Mouse (Mus musculus) cerebellum, adult 11-12 months (tissue): ENCODE results near the gene Ube2o.
A peak's percentile ranks its signal among the peaks of the same experiment; 100 is the strongest.

ENCODE experiments used
- DNase-seq: peaks from one replicate; pipeline ENCODE4 v3.0.0; 2022

The Ube2o gene

DNA sequence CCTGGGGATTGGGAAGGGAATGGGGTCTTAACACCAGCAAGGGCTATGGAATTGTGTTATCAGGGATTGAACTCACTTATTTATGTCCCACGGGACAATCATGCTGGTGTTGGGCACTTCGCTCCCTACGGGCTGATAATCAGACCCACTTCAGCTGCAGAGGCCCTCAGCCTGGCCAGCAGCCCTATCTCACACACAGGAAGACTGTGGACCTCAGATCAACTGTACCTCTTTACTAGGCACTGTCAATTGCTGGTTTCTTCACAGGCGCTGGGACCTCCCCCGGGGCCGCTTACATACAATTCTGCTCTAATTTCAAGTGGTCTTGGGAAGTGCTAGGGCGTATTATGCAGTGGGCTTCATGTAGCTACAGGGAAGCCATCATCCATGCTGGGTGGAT is 44.6 kb downstream of the Ube2o start:
- DNase-seq, result no peak

GRCm38 (mm10) chr11:116534154-116534865 is 46.9 kb downstream of the Ube2o start:
- peak; percentile 61 for DNase-seq

GRCm38 (mm10) chr11:116533341-116534153 is 47.7 kb downstream of the Ube2o start:
- DNase-seq, result no peak

- DNase-seq, result no peak
Observed at GRCm38 (mm10) chr11:116532810-116533338, 48.4 kb downstream of the Ube2o start.

DNA sequence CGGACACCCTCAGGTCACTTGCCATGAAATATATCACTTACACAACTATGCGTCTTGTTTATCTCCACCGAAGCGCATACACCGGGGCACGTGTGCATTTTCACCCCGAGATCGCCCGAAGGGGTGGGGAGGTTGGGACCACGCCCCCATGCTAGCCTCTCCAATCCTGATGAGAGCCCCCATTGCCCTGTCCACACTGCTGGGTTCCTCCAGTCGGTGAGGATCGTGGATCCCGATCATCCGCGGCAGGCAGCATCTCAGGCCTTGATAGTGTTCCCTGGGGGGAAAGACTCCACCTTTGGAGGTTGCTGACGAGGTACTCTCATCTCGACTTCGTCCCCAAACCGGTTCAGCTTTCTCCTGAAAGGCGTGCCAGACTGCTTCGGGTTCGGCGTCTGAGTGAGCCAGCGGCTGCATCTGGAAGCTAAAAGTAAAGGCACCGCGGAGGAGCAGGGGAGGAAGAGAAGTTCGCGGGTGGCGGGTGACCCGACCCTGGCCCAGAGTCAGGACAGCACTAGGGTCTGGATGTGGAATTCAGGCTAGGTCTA is 48.9 kb downstream of the Ube2o start:
- DNase-seq, result no peak

- no peak for DNase-seq
Observed at GRCm38 (mm10) chr11:116531371-116532191, 49.7 kb downstream of the Ube2o start.

GRCm38 (mm10) chr11:116530187-116531147 is 50.8 kb downstream of the Ube2o start, which contains the start of gene Sphk1:
Gene Sphk1, plus strand, starts transcription at chr11:116530925.
- no peak for DNase-seq

DNA sequence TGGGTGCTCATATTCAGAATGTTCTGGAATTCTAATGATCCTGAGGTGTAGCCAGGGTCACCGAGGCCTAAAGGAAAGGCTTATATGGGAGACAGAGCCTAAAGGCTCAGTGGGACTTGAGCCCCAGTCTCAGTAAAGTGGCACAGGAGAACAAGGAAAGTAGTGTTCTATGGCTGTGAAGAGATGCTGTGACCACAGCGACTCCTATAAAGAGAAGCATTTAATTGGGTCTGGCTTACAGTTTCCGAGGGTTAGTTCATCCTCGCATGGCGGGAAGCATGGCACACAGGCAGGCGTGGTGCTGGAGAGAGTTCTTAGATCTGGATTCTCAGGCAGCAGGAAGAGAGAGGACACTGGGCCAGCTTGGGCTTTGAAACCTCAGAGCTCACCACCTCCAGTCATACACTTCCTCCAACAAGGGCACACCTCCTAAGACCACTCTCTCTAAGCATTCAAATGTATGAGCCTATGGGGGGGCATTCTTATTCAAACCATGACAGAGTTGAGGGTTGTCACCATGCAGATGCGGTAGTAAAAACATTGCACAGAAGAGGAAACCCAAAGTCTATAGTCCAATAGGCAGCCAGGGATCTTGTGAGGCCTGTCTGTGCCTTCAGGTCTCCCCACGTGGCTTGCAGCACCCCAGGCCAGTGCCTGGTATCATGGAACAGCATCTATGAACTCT is 52.5 kb downstream of the Ube2o start:
- no peak for DNase-seq

- no peak for DNase-seq
Observed at GRCm38 (mm10) chr11:116523699-116524189, 57.5 kb downstream of the Ube2o start.

- DNase-seq, result no peak
Observed at GRCm38 (mm10) chr11:116522886-116523698, 58.2 kb downstream of the Ube2o start.

GRCm38 (mm10) chr11:116522046-116522445 is 59.2 kb downstream of the Ube2o start:
- DNase-seq, result no peak

GRCm38 (mm10) chr11:116521143-116521542 is 60.1 kb downstream of the Ube2o start:
- no peak for DNase-seq

GRCm38 (mm10) chr11:116518482-116518881 is 62.8 kb downstream of the Ube2o start:
- DNase-seq, result no peak

GRCm38 (mm10) chr11:116515330-116516020 is 65.8 kb downstream of the Ube2o start:
- peak; percentile 81 for DNase-seq

- DNase-seq, result no peak
Observed at GRCm38 (mm10) chr11:116513531-116514038, 67.7 kb downstream of the Ube2o start.

DNA sequence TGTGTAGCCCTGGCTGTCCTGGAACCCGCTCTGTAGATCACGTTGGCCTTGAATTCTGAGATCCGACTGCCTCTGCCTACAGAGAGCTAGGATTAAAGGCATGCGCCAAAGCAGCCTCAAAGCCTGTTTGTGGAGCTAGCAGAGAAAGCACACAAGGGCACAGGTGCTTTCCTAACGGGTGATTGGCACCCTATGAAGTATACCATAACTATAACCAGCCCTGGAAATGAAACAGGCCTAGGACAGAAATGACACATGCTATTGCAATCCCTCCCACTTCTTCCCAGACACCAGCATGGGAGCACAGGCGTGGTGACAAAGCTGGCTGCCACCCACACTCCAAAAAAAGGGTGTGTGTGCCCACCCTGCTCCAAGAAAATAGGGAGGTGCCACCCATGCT is 68.3 kb downstream of the Ube2o start:
- no peak for DNase-seq

DNA sequence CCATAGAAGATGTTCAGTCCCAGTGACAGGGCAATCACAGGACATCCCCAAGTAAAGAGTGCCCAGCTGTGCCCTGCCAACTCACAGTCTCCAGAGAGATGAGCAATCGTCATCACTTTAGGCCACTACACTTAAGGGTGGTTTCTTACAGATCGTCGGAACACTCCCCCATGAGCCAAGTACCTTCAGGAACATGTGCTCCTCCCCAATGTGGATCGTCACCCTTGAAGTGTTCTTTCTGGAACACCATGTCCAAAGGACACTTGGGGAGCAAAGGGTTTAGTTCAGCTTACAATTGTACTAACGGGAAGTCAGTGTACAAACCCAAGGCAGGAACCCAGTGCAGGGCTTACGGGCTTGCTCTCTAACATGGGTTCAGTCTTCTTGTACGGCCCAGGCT is 69.1 kb downstream of the Ube2o start:
- DNase-seq, result no peak

DNA sequence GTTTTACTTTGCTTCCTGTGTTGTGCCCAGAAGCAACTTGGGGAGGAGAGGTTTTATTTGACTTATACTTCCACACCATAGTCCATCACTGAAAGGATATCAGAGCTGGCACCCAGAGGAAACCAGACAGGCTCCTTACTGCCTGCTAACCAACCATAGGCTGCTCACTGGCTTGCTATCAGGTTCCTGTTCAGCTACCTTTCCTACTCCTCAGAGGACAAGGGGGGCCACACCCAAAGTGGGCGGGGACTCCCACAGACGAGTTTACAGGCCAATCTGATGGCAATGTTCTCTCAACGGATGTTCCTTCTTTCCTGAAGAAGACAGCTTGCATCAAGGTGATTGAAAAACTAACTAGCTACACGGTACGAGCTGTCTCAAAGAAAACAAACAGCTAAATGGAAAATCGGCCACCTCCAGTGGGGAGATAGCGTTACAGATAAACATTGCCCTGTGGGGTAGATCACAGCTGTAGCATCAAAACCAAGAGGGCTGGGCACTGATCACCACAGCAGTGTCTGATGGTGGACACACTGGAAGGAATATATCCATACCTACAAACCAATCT is 69.9 kb downstream of the Ube2o start:
- DNase-seq, result no peak

DNA sequence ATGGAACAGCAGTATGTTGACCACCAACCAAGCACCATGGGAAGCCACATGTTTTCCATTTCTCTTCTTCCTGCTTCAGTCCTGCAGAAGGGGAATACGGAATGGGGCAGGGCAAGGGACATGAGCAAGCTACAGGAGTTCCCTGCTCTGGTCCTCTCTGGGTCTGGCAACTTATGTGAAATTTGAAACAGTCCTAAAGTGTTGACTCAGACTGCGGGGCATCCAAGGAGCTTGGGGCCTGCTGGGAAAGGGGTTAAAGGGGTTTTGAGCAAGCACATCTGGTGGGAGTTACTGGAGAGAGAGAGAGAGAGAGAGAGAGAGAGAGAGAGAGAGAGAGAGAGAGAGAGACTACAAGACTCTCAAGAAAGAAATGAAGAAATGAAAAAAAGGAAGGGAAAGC is 72.6 kb downstream of the Ube2o start:
- DNase-seq, result no peak
